Mouse (Mus musculus): ENCODE data around the gene Kdm1a. TPM values are rescaled to one million over a fixed set of nuclear protein-coding genes. Genes with fewer than 3 reads are reported as not detected.

Gene Kdm1a
- polyA plus RNA-seq, 1 experiment: 61.2 TPM

DNA sequence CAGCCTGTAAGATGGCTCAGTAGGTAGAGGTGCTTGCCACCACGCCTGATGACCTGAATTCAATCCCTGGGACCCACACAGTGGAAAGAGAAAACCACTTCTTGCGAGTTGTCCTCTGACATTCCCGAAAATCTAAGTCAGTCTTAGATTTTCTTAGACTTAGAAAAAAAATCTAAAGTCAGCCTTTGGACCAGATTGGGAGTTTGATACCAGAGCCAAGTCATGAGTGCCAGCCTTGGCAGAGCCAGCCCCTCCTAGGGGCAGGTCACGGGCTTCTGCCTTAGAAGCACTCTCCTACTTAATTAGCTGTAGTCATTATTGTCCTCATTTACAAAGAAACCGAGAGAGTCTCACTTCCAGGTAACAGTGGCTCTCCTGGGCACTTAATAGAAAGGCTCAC lies 19.4 kb upstream of the Kdm1a start:
- no peak for TF ChIP-seq POLR2A (IDR thresholded peaks at IDR 0.05; ENCODE audit: borderline replicate concordance, insufficient read depth, low read length)
- TF ChIP-seq CTCF (IDR thresholded peaks at IDR 0.05; ENCODE audit: borderline replicate concordance, insufficient read depth, low read depth, low read length): no peak
- Histone ChIP-seq H3K4me3 (replicated peaks; ENCODE audit: insufficient read depth, low read depth, low read length) (no peak overlapping the region), H3K27me3 (ENCODE audit: control insufficient read depth, insufficient read depth, low read length) (no peaks in the 10 kb centered on the region), H3K27ac (ENCODE audit: insufficient read depth, low read length) (no peak overlapping the region), H3K4me1 (ENCODE audit: control insufficient read depth, insufficient read depth, low read length) (no peaks in the 10 kb centered on the region)
- no peak for DNase-seq
- 42% methylated on average over 5 of the region's 5 CpGs for WGBS

DNA sequence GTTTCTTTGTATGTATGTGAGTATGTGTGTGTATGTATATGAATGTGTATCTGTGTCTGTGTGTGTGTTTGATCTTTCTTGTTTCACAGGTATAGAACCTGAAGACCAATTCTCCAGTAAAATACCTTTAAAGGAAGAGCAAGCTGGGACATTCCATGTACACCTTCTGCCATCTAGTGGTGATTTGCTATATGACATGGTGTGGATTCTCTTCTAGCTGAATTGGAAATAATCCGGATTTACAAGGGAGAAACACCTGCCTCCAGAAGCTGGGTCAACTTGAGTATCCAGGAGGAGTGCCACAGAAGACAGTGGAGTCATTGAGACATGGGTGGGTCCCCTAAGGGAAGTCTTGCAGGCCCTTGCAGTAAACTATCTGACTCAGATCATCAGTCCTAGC lies 18.8 kb upstream of the Kdm1a start:
- H3K4me1 ChIP-seq (ENCODE audit: control insufficient read depth, insufficient read depth, low read length): no peaks in the 10 kb centered on the region
- peak; percentile 30 to 56 for DNase-seq
- H3K4me3 ChIP-seq (replicated peaks; ENCODE audit: insufficient read depth, low read depth, low read length): no peak overlapping the region
- H3K27me3 ChIP-seq (ENCODE audit: control insufficient read depth, insufficient read depth, low read length): no peaks in the 10 kb centered on the region
- H3K27ac ChIP-seq (ENCODE audit: insufficient read depth, low read length): no peak overlapping the region
- 0% methylated on average over 1 of the region's 1 CpGs for WGBS
- TF ChIP-seq POLR2A (IDR thresholded peaks at IDR 0.05; ENCODE audit: borderline replicate concordance, insufficient read depth, low read length) (no peak), CTCF (IDR thresholded peaks at IDR 0.05; ENCODE audit: borderline replicate concordance, insufficient read depth, low read depth, low read length) (peak; percentile 74)

DNA sequence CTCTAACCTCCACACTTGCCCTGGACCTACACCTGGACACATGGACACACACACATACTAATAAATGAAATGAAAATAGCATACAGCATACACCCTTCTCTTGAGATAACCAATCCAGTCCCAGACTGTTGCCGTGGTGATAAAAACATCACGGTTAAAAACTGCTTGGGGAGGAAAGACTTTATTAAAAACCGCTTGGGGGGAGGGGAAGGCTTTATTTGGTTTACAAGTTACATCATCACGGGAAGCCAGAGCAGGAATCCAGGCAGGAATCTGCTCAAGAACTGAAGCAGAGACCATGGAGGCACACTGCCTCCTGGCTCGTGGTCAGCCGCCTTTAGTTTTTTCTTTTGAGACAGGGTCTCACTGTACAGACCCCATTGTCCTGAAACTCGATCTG lies 11.1 kb upstream of the Kdm1a start:
- Histone ChIP-seq H3K27me3 (ENCODE audit: control insufficient read depth, insufficient read depth, low read length) (no peaks in the 10 kb centered on the region), H3K4me3 (replicated peaks; ENCODE audit: insufficient read depth, low read depth, low read length) (no peak overlapping the region), H3K4me1 (ENCODE audit: control insufficient read depth, insufficient read depth, low read length) (no peaks in the 10 kb centered on the region), H3K27ac (ENCODE audit: insufficient read depth, low read length) (no peak overlapping the region)
- TF ChIP-seq CTCF (IDR thresholded peaks at IDR 0.05; ENCODE audit: borderline replicate concordance, insufficient read depth, low read depth, low read length) (no peak), POLR2A (IDR thresholded peaks at IDR 0.05; ENCODE audit: borderline replicate concordance, insufficient read depth, low read length) (no peak)
- WGBS: 60% methylated on average over 7 of the region's 7 CpGs
- DNase-seq: no peak

DNA sequence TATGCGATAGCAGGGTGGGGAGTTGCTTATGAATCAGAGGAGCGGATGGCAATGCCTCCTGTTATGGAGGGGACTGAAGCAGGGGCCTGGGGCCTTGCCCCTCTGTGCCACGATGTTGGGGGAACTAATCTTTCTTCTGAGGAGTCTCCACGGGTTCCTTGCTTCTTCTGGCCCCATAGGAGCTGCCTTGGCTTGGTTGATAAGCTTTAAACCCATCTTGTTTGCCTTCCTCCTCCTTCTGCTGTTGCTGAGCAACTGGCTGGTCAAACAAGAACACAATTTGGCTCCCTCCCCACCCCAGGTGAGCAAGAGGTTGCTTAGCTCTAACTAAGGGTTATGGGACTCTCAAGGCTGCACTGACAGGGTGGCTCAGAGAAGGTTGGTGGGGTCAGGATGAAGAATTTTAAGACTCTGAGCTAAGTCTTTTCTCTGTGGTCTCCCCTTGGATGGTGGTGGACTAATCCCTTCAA lies 7.9 kb upstream of the Kdm1a start, which contains the start of gene Tex46:
Gene Tex46, plus strand, starts transcription at position 51 of the 470 bp plus-strand sequence.
- no peak for DNase-seq
- Histone ChIP-seq H3K4me3 (replicated peaks; ENCODE audit: insufficient read depth, low read depth, low read length) (no peak within 1 kb of the TSS), H3K4me1 (ENCODE audit: control insufficient read depth, insufficient read depth, low read length) (no peaks in the 10 kb centered on the region), H3K27ac (ENCODE audit: insufficient read depth, low read length) (no peak within 1 kb of the TSS), H3K27me3 (ENCODE audit: control insufficient read depth, insufficient read depth, low read length) (no peaks in the 10 kb centered on the region)
- 52% methylated on average over 4 of the region's 4 CpGs for WGBS
- TF ChIP-seq CTCF (IDR thresholded peaks at IDR 0.05; ENCODE audit: borderline replicate concordance, insufficient read depth, low read depth, low read length): no peak
- TF ChIP-seq POLR2A (IDR thresholded peaks at IDR 0.05; ENCODE audit: borderline replicate concordance, insufficient read depth, low read length): no peak

DNA sequence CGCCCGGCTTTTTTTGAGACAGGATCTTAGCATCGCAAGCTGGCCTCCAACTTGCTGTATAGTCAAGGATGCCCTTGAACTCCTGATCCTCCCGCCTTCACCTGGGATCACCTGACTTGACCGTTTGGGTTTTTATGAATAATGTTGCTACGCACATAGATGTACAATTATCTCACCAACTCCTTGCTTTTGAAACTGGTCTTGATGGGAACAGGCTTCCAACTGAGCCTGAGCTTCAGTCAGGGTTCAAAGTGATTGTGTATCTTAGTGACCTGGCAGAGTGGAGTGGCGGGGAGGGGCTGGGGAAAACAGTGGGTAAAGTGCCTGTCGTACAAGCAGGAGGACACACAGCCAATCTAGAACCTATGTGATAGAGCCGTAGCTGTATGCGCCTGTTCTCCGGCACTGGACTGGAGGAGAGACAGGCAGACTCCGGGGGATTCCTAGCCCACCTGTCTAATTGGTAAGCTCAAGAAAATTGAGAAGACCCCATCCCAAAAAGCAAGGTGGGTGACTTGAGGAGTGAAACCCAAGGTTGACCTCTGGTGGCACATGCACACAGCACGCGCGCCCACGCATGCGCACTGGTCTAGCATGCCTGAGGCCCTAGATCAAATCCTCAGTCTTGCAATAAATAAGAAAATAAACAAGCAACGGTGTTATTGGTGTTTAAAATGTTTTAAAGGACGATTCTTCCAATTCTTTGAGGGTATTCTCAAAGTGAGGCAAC lies 3.4 kb upstream of the Kdm1a start:
- Histone ChIP-seq H3K4me3 (replicated peaks; ENCODE audit: insufficient read depth, low read depth, low read length) (no peak overlapping the region), H3K27me3 (ENCODE audit: control insufficient read depth, insufficient read depth, low read length) (no peaks in the 10 kb centered on the region), H3K4me1 (ENCODE audit: control insufficient read depth, insufficient read depth, low read length) (no peaks in the 10 kb centered on the region; the same call in 1 of the 2 replicates), H3K27ac (ENCODE audit: insufficient read depth, low read length) (no peak overlapping the region)
- DNase-seq: no peak
- 91% methylated on average over 19 of the region's 19 CpGs for WGBS
- TF ChIP-seq CTCF (IDR thresholded peaks at IDR 0.05; ENCODE audit: borderline replicate concordance, insufficient read depth, low read depth, low read length) (no peak), POLR2A (IDR thresholded peaks at IDR 0.05; ENCODE audit: borderline replicate concordance, insufficient read depth, low read length) (no peak)

DNA sequence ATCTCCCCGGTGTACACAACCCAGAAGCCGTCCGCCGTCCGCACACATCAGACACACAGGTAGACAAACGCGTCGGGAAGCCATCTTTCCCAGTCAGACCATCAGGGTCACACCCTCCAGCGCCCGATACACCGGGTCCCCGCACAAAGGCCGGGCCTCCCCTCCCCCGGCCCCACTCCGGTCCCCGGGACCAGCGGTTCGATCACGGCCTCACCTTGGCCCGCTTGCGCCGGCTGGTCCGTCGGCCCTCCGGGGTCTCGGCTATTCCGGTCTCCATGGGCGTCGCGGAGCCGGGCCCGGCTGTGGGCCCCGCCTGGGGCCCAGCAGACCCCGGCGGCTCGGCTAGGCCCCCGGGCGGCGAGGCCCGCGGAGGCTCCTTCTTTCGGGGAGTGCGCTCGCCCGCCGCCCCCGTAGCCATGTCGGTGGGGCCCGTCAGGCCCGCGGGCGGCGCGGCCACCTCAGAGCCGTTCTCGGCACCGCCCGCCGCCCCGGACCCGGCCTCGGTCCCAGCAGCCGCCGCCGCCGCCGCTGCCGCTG lies 437 bp downstream of the Kdm1a start:
- Histone ChIP-seq H3K27me3 (ENCODE audit: control insufficient read depth, insufficient read depth, low read length) (no peaks in the 10 kb centered on the region), H3K4me1 (ENCODE audit: control insufficient read depth, insufficient read depth, low read length) (peaks cover 2% of the 10 kb centered on the region; the same call in 1 of the 2 replicates), H3K27ac (ENCODE audit: insufficient read depth, low read length) (peak overlapping the region; percentile 26; the same call in 1 of the 2 replicates), H3K4me3 (replicated peaks; ENCODE audit: insufficient read depth, low read depth, low read length) (peak overlapping the region; percentile 89)
- WGBS: under 1% methylated on average over 63 of the region's 68 CpGs
- TF ChIP-seq POLR2A (IDR thresholded peaks at IDR 0.05; ENCODE audit: borderline replicate concordance, insufficient read depth, low read length): no peak
- TF ChIP-seq CTCF (IDR thresholded peaks at IDR 0.05; ENCODE audit: borderline replicate concordance, insufficient read depth, low read depth, low read length): no peak
- DNase-seq: peak; percentile 46 to 59

DNA sequence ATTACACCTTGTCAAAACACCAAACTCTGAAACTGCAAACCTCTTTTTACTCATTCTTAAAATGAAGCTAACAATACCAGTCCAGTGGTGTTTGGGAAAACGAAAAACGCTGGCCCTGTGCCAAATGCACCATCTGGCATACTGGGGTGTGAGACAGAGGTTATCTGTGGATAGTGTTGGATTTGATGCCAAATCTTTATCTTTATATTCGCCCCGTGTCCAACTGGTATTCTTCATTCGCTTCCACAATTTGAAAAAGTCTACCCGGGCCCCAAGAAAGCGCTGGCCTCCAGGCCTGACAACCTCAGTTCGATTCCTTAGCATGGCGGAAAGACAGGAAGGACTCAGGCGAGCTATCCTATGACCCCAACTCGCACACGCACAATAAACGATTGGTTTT lies 1.0 kb downstream of the Kdm1a start:
- peak; percentile 61 to 67 for DNase-seq
- H3K27me3 ChIP-seq (ENCODE audit: control insufficient read depth, insufficient read depth, low read length): no peaks in the 10 kb centered on the region
- H3K4me3 ChIP-seq (replicated peaks; ENCODE audit: insufficient read depth, low read depth, low read length): peak overlapping the region; percentile 89
- under 1% methylated on average over 13 of the region's 13 CpGs for WGBS
- H3K4me1 ChIP-seq (ENCODE audit: control insufficient read depth, insufficient read depth, low read length): peaks cover 2% of the 10 kb centered on the region; the same call in 1 of the 2 replicates
- no peak overlapping the region for H3K27ac ChIP-seq (ENCODE audit: insufficient read depth, low read length)
- no peak for TF ChIP-seq CTCF (IDR thresholded peaks at IDR 0.05; ENCODE audit: borderline replicate concordance, insufficient read depth, low read depth, low read length)
- TF ChIP-seq POLR2A (IDR thresholded peaks at IDR 0.05; ENCODE audit: borderline replicate concordance, insufficient read depth, low read length): no peak

DNA sequence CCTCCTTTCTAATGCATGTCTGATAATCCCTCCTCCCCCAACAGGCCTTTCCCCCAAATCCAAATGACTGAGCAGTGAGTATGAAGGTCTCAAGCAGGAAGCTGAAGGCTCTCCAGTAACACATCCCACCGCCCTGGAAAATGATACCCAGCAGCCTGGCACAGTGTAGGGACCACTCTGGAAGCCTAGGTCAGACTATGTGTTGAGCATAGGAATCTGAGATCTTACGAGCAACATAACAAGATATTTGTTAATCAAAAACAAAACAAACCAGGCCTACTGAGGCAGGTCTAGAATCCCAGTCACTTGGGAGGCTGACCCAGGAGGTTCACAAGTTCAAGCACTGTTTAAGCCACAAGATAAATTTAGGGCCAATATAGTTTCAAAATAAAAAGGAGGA lies 2.0 kb downstream of the Kdm1a start:
- Histone ChIP-seq H3K4me3 (replicated peaks; ENCODE audit: insufficient read depth, low read depth, low read length) (no peak overlapping the region), H3K27me3 (ENCODE audit: control insufficient read depth, insufficient read depth, low read length) (no peaks in the 10 kb centered on the region), H3K4me1 (ENCODE audit: control insufficient read depth, insufficient read depth, low read length) (peaks cover 4% of the 10 kb centered on the region; the same call in 1 of the 2 replicates), H3K27ac (ENCODE audit: insufficient read depth, low read length) (no peak overlapping the region)
- DNase-seq: no peak
- WGBS: 77% methylated on average over 2 of the region's 2 CpGs
- TF ChIP-seq CTCF (IDR thresholded peaks at IDR 0.05; ENCODE audit: borderline replicate concordance, insufficient read depth, low read depth, low read length) (no peak), POLR2A (IDR thresholded peaks at IDR 0.05; ENCODE audit: borderline replicate concordance, insufficient read depth, low read length) (no peak)

Data from cerebellum, adult 2 months (tissue).